Mouse (Mus musculus): ENCODE results near the gene Kat2b. TPM values are rescaled to one million over a fixed set of nuclear protein-coding genes. Genes with fewer than 3 reads are reported as not detected.
"Not testable (repeated sequence)": the region's sequence is repeated elsewhere in the genome, so short reads cannot be mapped to it uniquely, and the experiment has no call there.

Kat2b gene
- total and polyA plus RNA-seq, 2 experiments = 15.6 to 57.4 TPM

DNA sequence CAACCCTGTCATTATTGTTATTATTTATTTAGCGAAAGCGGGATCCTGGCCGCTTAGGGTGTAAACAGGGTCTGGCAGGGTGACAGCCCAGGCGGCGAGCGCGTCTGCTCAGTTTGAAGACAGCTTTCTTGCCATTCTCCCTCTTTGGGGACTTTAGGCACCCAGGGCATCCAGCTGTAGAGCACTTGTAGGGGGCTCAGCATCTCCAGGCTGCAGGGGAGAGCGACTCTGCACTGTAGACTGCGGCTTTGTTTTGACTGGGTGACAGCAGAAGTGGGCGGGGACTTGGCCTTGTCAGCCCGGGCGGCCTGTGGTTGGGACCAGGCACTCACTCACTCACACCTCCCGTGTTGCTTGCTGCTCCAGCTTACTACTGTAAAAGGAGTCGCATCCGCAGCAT, 1.5 kb downstream of the Kat2b start:
- Histone ChIP-seq H3K79me2 (ENCODE audit: control insufficient read depth, insufficient read depth, low read length) (peaks cover 38% of the 10 kb centered on the region; the same call in 1 of the 2 replicates), H3K27ac (replicated peaks; ENCODE audit: insufficient read depth, low read depth, low read length) (peak overlapping the region; percentile 89), H3K9ac (ENCODE audit: low read depth, low read length) (peak overlapping the region; percentile 100), H3K36me3 (ENCODE audit: control insufficient read depth, insufficient read depth, low read length) (no peaks in the 10 kb centered on the region), H3K4me3 (ENCODE audit: insufficient read depth, low read depth, low read length) (peak overlapping the region; percentile 87), H3K4me1 (ENCODE audit: control insufficient read depth, insufficient read depth, low read length) (peaks cover 30% of the 10 kb centered on the region), H3K27me3 (ENCODE audit: control insufficient read depth, insufficient read depth, low read length) (no peaks in the 10 kb centered on the region)
- whole genome bisulfite sequencing = under 1% methylated on average over 15 of the region's 15 CpGs
- DNase-seq (ENCODE audit: extremely low read depth, low read depth, low spot score) = peak; percentile 82
- no peak for TF ChIP-seq CTCF (IDR thresholded peaks at IDR 0.05; ENCODE audit: low read depth, low read length)
- TF ChIP-seq POLR2A (IDR thresholded peaks at IDR 0.05; ENCODE audit: extremely low read depth, insufficient read depth, low read length) = 0 out of 2 replicates have a peak, but pooled peaks have one; percentile 54

DNA sequence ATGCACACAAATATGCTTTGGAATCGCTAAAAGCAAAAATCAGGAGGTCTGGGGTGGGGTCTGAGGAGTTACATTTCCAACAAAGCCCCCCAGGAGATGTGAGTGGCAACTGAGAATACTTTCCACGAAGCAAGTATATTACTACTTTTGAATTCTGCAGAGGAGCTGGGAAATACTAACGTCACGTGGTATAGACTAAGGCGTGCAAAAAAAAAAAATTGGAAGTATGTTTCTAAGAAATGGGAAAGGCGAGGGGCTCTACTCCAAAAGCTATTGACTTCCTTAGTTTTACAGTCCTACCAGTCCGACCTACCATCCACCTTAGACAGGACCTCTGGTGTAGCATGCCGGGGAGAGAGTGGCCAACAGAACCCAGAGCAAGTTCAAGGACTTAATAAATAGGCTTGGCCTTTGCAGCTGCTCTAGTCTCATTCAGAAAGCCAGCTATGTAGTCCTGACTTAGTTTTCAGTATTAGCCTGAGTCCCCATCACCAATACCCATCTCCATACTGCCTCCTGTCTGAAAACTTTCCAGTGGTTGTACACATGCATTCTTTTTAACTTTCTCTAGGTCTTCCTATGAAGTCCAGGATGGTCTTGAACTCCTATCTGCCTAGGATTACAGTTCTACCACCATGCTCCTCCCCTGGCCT, 2.2 kb downstream of the Kat2b start:
- H3K4me1 ChIP-seq (ENCODE audit: control insufficient read depth, insufficient read depth, low read length) = peaks cover 34% of the 10 kb centered on the region
- H3K4me3 ChIP-seq (ENCODE audit: insufficient read depth, low read depth, low read length) = peak overlapping the region; percentile 87
- 28% methylated on average over 8 of the region's 8 CpGs for WGBS
- TF ChIP-seq POLR2A (IDR thresholded peaks at IDR 0.05; ENCODE audit: extremely low read depth, insufficient read depth, low read length) (no peak), CTCF (IDR thresholded peaks at IDR 0.05; ENCODE audit: low read depth, low read length) (no peak)
- H3K9ac ChIP-seq (ENCODE audit: low read depth, low read length) = peak overlapping the region; percentile 100
- H3K27me3 ChIP-seq (ENCODE audit: control insufficient read depth, insufficient read depth, low read length) = no peaks in the 10 kb centered on the region
- DNase-seq (ENCODE audit: extremely low read depth, low read depth, low spot score) = peak; percentile 39
- no peaks in the 10 kb centered on the region for H3K36me3 ChIP-seq (ENCODE audit: control insufficient read depth, insufficient read depth, low read length)
- peaks cover 40% of the 10 kb centered on the region; the same call in 1 of the 2 replicates for H3K79me2 ChIP-seq (ENCODE audit: control insufficient read depth, insufficient read depth, low read length)
- peak overlapping the region; percentile 57 for H3K27ac ChIP-seq (replicated peaks; ENCODE audit: insufficient read depth, low read depth, low read length)

GRCm38 (mm10) chr17:53569829-53570228, 3.2 kb downstream of the Kat2b start:
- TF ChIP-seq POLR2A (IDR thresholded peaks at IDR 0.05; ENCODE audit: extremely low read depth, insufficient read depth, low read length) (no peak), CTCF (IDR thresholded peaks at IDR 0.05; ENCODE audit: low read depth, low read length) (no peak)
- WGBS = 7% methylated on average over 6 of the region's 6 CpGs
- H3K27ac ChIP-seq (replicated peaks; ENCODE audit: insufficient read depth, low read depth, low read length) = peak overlapping the region; percentile 90
- H3K4me1 ChIP-seq (ENCODE audit: control insufficient read depth, insufficient read depth, low read length) = peaks cover 35% of the 10 kb centered on the region
- H3K27me3 ChIP-seq (ENCODE audit: control insufficient read depth, insufficient read depth, low read length) = no peaks in the 10 kb centered on the region
- H3K4me3 ChIP-seq (ENCODE audit: insufficient read depth, low read depth, low read length) = peak overlapping the region; percentile 32; the same call in 1 of the 2 replicates
- peak; percentile 75 for DNase-seq (ENCODE audit: extremely low read depth, low read depth, low spot score)
- H3K36me3 ChIP-seq (ENCODE audit: control insufficient read depth, insufficient read depth, low read length) = no peaks in the 10 kb centered on the region
- H3K9ac ChIP-seq (ENCODE audit: low read depth, low read length) = peak overlapping the region; percentile 74
- H3K79me2 ChIP-seq (ENCODE audit: control insufficient read depth, insufficient read depth, low read length) = peaks cover 46% of the 10 kb centered on the region; the same call in 1 of the 2 replicates

DNA sequence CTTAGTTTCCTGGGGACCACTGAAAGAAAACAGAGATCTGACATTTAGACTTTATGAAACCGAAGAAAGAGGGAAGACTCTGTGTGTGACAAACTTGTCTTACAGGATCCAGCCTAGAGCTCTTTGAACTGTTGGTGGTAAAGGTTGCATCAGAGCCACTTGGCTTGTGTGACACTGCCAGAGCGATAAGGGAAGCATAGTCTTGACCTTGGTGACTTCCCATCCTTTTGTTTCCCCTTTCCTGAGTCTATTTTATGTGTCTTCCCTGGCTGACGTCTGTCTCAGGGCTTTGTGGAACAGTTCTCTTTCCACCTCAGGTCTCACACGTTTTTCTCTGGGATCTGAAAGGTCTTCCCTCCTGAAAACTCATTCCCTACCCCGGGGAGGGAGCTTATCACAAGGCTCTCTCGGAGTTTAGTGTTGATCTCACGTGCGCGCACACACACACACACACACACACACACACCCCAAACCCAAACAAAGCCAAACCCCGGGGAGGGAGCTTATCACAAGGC, 3.8 kb downstream of the Kat2b start:
- peak; percentile 81 for DNase-seq (ENCODE audit: extremely low read depth, low read depth, low spot score)
- no peak overlapping the region; the same call in 1 of the 2 replicates for H3K9ac ChIP-seq (ENCODE audit: low read depth, low read length)
- no peaks in the 10 kb centered on the region for H3K36me3 ChIP-seq (ENCODE audit: control insufficient read depth, insufficient read depth, low read length)
- 9% methylated on average over 10 of the region's 10 CpGs for WGBS
- peaks cover 46% of the 10 kb centered on the region; the same call in 1 of the 2 replicates for H3K79me2 ChIP-seq (ENCODE audit: control insufficient read depth, insufficient read depth, low read length)
- no peaks in the 10 kb centered on the region for H3K27me3 ChIP-seq (ENCODE audit: control insufficient read depth, insufficient read depth, low read length)
- TF ChIP-seq CTCF (IDR thresholded peaks at IDR 0.05; ENCODE audit: low read depth, low read length) = no peak
- no peak for TF ChIP-seq POLR2A (IDR thresholded peaks at IDR 0.05; ENCODE audit: extremely low read depth, insufficient read depth, low read length)
- no peak overlapping the region for H3K4me3 ChIP-seq (ENCODE audit: insufficient read depth, low read depth, low read length)
- H3K27ac ChIP-seq (replicated peaks; ENCODE audit: insufficient read depth, low read depth, low read length) = peak overlapping the region; percentile 90
- peaks cover 35% of the 10 kb centered on the region for H3K4me1 ChIP-seq (ENCODE audit: control insufficient read depth, insufficient read depth, low read length)

DNA sequence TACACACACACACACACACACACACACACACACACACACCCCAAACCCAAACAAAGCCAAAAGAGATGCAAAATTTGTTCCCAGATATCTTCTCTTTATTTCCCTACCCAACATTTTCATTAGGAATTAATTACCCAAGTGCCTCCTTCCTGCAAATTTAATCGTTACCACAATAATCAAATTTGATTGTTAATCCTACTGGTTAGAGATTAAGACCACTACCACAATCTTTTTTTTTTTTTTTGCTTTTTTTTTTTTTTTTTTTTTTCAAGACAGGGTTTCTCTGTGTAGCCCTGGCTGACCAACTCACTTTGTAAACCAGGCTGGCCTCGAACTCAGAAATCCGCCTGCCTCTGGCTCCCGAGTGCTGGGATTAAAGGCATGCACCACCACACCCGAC, 4.3 kb downstream of the Kat2b start:
- H3K27ac ChIP-seq (replicated peaks; ENCODE audit: insufficient read depth, low read depth, low read length) = peak overlapping the region; percentile 90
- not testable (repeated sequence) for DNase-seq (ENCODE audit: extremely low read depth, low read depth, low spot score); H3K27me3 ChIP-seq (ENCODE audit: control insufficient read depth, insufficient read depth, low read length); H3K4me3 ChIP-seq (ENCODE audit: insufficient read depth, low read depth, low read length); H3K36me3 ChIP-seq (ENCODE audit: control insufficient read depth, insufficient read depth, low read length); H3K9ac ChIP-seq (ENCODE audit: low read depth, low read length)
- peaks cover 46% of the 10 kb centered on the region; the same call in 1 of the 2 replicates for H3K79me2 ChIP-seq (ENCODE audit: control insufficient read depth, insufficient read depth, low read length)
- 83% methylated on average over 5 of the region's 5 CpGs for WGBS
- H3K4me1 ChIP-seq (ENCODE audit: control insufficient read depth, insufficient read depth, low read length) = peaks cover 35% of the 10 kb centered on the region

DNA sequence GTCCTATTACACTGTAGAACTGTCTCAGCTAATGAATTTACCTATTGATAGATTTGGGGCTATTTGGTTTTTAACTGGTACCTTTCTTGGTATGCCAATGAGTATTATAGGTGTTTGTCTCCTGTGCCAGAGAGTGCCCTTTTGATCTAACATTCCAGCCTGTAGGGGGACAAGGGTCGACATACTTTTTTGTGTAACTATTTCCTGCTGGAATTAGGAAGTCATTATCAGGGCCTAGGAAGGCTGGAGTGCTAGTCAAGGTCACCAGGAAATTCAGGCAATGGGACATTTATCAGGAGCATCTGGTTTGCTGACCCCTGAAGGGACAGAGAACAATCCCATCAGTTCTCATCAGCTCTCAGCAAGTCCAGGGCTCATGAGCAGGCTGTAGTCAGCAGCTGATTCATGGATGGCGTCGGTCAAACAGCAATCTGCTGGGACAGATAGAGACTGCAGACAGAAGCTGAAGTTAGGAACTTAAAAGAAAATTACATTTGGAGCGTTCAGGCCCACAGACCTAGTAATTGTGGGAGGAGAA, 6.4 kb downstream of the Kat2b start:
- DNase-seq (ENCODE audit: extremely low read depth, low read depth, low spot score) = peak; percentile 67
- H3K9ac ChIP-seq (ENCODE audit: low read depth, low read length) = no peak overlapping the region
- no peak for TF ChIP-seq CTCF (IDR thresholded peaks at IDR 0.05; ENCODE audit: low read depth, low read length)
- no peak for TF ChIP-seq POLR2A (IDR thresholded peaks at IDR 0.05; ENCODE audit: extremely low read depth, insufficient read depth, low read length)
- peaks cover 40% of the 10 kb centered on the region for H3K4me1 ChIP-seq (ENCODE audit: control insufficient read depth, insufficient read depth, low read length)
- no peak overlapping the region for H3K4me3 ChIP-seq (ENCODE audit: insufficient read depth, low read depth, low read length)
- no peaks in the 10 kb centered on the region for H3K27me3 ChIP-seq (ENCODE audit: control insufficient read depth, insufficient read depth, low read length)
- no peaks in the 10 kb centered on the region for H3K36me3 ChIP-seq (ENCODE audit: control insufficient read depth, insufficient read depth, low read length)
- H3K79me2 ChIP-seq (ENCODE audit: control insufficient read depth, insufficient read depth, low read length) = peaks cover 50% of the 10 kb centered on the region; the same call in 1 of the 2 replicates
- 30% methylated on average over 4 of the region's 4 CpGs for WGBS
- H3K27ac ChIP-seq (replicated peaks; ENCODE audit: insufficient read depth, low read depth, low read length) = peak overlapping the region; percentile 0; the same call in 1 of the 2 replicates
